ENCODE assay signal across 25 mouse cellular contexts in the genomic region with DNA sequence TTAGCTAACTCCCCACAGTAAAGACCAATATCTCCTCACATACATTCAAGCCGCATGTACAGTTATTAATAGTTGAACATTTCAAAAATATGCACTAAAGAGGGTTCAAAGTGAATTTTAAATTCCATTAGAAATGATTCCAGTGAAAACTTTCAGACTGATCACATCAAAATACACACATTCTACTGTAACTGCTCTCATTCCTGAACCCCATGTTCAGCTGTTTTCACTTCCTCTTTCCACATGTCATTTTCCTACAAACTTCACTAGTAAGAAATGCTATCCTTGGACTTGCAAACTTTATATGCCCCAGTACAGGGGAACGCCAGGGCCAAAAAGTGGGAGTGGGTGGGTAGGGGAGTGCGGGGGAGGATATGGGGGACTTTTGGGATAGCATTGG.
"Had no signal": no experiment of that assay in that cellular context is flagged by ENCODE, and none has a peak within 500 bp of the region (broad histone marks: within the 10 kb centered on the region; RNA-seq: fewer than 3 reads in every experiment).

No protein-coding gene starts in this region.

- H3K9ac ChIP-seq: limb, embryonic 13.5 days; liver, embryonic 12.5 days; liver, embryonic 15.5 days; neural tube, embryonic 12.5 days; neural tube, embryonic 15.5 days had no signal

- H3K9me3 ChIP-seq: limb, embryonic 10.5 days; limb, embryonic 13.5 days; liver, embryonic 12.5 days; liver, embryonic 15.5 days; megakaryocyte, embryonic 14.5 days; midbrain, embryonic 10.5 days; neural tube, embryonic 12.5 days; neural tube, embryonic 15.5 days had no signal

- H3K27me3 ChIP-seq: limb, embryonic 13.5 days; liver, embryonic 12.5 days; liver, embryonic 15.5 days; megakaryocyte, embryonic 14.5 days; neural tube, embryonic 12.5 days; neural tube, embryonic 15.5 days had no signal

- H3K4me3 ChIP-seq: layer of hippocampus, adult 2 months; limb, embryonic 10.5 days; limb, embryonic 13.5 days; liver, embryonic 12.5 days; liver, embryonic 15.5 days; midbrain, embryonic 10.5 days; neural tube, embryonic 12.5 days; neural tube, embryonic 15.5 days had no signal

- H3K27ac ChIP-seq: kidney, postnatal 0 days; limb, embryonic 10.5 days; limb, embryonic 13.5 days; liver, embryonic 12.5 days; midbrain, embryonic 10.5 days; neural tube, embryonic 12.5 days; neural tube, embryonic 15.5 days had no signal

- DNase-seq: kidney, adult 2 months; kidney, postnatal 25 days; layer of hippocampus, adult 9-11 months; liver; lung, adult 2 months; lung, postnatal 14 days; lung, postnatal 4 days; midbrain, embryonic 14.5 days; right cerebral cortex, adult 18-20 months; right cerebral cortex, postnatal 14 days; spleen, adult 18-20 months; thymus, adult 18-20 months; thymus, postnatal 14 days; thymus, postnatal 4 days had no signal

- ATAC-seq: intestine, postnatal 0 days; liver, embryonic 12.5 days had no signal

- H3K4me2 ChIP-seq: limb, embryonic 13.5 days; liver, embryonic 12.5 days; liver, embryonic 15.5 days; neural tube, embryonic 12.5 days; neural tube, embryonic 15.5 days had no signal
